Mouse (Mus musculus) E14TG2a.4 (cell line): ENCODE data around the gene Rps10.

Source experiments
- CTCF ChIP-seq: conservative IDR thresholded peaks from 2 replicates; pipeline ENCODE4 v1.5.1; 2014; ENCODE audit warnings: low read length
- POU5F1 ChIP-seq: IDR thresholded peaks from 2 replicates; pipeline ENCODE4 v1.6.1; 2014; ENCODE audit warnings: low read length, borderline replicate concordance

- TF ChIP-seq CTCF (no peak), POU5F1 (no peak)
Measured at GRCm38 (mm10) chr17:27613016-27613415, 23.5 kb downstream of the Rps10 start.
